Mouse (Mus musculus): ENCODE data around the gene Selenbp1.

GRCm38 (mm10) chr3:94906482-94906881 lies 26.4 kb upstream of the Selenbp1 start:
- TF ChIP-seq MAX (IDR thresholded peaks at IDR 0.05) (no peak), CTCF (IDR thresholded peaks at IDR 0.05; ENCODE audit: control insufficient read depth, insufficient read depth, insufficient read length) (no peak), MYOD1 (IDR thresholded peaks at IDR 0.05; ENCODE audit: control insufficient read depth, insufficient read length, low read depth) (no peak), FOSL1 (IDR thresholded peaks at IDR 0.05; ENCODE audit: insufficient read depth, low read length, poor library complexity, severe bottlenecking) (no peak), CEBPB (IDR thresholded peaks at IDR 0.05; ENCODE audit: low read depth) (no peak), USF1 (IDR thresholded peaks at IDR 0.05; ENCODE audit: low read depth) (no peak), MYOG (IDR thresholded peaks at IDR 0.05; ENCODE audit: control insufficient read depth, extremely low read depth, insufficient read length) (no peak)

Measured in C2C12 (cell line).